Mouse (Mus musculus) E14TG2a.4 (cell line): ENCODE results near the gene Morn1.

Experiments used
- CTCF ChIP-seq: conservative IDR thresholded peaks from 2 replicates; pipeline ENCODE4 v1.5.1; 2014; ENCODE audit warnings: low read length
- POU5F1 ChIP-seq: IDR thresholded peaks from 2 replicates; pipeline ENCODE4 v1.6.1; 2014; ENCODE audit warnings: low read length, borderline replicate concordance

DNA sequence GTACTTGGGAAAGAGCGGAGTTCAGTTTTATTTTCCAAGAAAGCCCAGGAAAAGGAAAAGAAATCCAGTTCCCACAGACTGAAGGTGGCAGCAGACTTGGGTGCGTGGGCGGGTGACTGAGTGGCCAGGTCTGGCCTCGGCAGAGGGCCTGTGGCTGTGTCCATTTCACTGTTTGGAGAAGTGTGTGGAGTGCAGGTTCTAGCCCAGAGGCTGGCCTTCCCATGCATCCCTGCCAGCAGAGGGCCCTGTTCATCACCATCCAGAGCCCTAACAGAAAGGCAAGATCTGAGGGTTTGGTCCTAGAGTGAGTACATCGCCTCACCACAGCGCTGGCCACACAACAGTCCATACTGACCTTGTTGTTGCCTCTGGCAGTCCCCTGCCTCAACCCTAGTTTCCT lies 17.2 kb upstream of the Morn1 start:
- TF ChIP-seq CTCF (no peak), POU5F1 (no peak)
